Mouse (Mus musculus) bone marrow, adult 2 months (tissue): ENCODE data around the gene AC141477.1.

ENCODE experiments used
- CTCF ChIP-seq: fragments of 200-500 bp; IDR thresholded peaks from 2 replicates; pipeline ENCODE4 v1.5.1; 2011; ENCODE audit warnings: low read length, control low read depth; ENCODE audit not compliant: control insufficient read depth, insufficient read depth
- POLR2A ChIP-seq: fragments of 200-500 bp; IDR thresholded peaks from 2 replicates; pipeline ENCODE4 v1.6.1; 2011; ENCODE audit warnings: low read depth, mild to moderate bottlenecking, control low read depth, low read length, borderline replicate concordance; ENCODE audit not compliant: control insufficient read depth

DNA sequence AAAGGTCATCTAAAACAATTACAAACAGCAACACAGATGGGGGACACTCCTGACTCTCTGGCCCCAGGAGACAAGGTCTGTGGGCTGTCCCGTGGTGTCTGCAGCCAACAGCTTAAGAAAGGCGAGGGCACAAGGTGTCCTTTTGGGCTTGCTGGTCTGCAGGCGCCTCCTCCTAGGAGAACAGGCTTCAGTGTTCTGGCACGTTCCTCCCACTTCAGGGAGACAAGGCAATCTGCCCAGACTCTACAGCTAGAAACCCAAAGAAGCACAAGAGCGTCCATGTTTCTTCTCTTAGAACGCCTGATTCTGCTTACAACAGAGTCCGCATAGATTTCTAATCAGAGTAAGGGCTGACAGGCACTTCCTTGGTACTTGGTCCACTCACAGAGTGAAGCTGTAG lies 22.1 kb upstream of the AC141477.1 start:
- TF ChIP-seq POLR2A (no peak), CTCF (no peak)
